Mouse (Mus musculus) liver, embryonic 12.5 days (tissue): ENCODE data around the gene Gm49355. TPM values are rescaled to one million over a fixed set of nuclear protein-coding genes. Genes with fewer than 3 reads are reported as not detected.

Experiments used
- ATAC-seq: fragments of 200-750 bp; cut with Nextera tagmentation; 2 replicates; pipeline ENCODE4 v1.8.0; 2017; ENCODE audit warnings: moderate number of reproducible peaks, mild to moderate bottlenecking, moderate library complexity
- H3K27ac ChIP-seq: fragments of 300-500 bp; sonication (generic); 2 replicates; pipeline ENCODE4 v1.5.1; 2016; ENCODE audit warnings: mild to moderate bottlenecking
- H3K27me3 ChIP-seq: fragments of 300-500 bp; sonication (generic); replicated peaks from 2 replicates; pipeline ENCODE4 v1.6.1; 2016; ENCODE audit warnings: mild to moderate bottlenecking, moderate library complexity
- H3K36me3 ChIP-seq: fragments of 300-500 bp; sonication (generic); 2 replicates; pipeline ENCODE4 v1.6.1; 2016; ENCODE audit warnings: mild to moderate bottlenecking, moderate library complexity
- H3K4me1 ChIP-seq: fragments of 300-500 bp; sonication (generic); 2 replicates; pipeline ENCODE4 v1.6.1; 2016
- H3K4me2 ChIP-seq: fragments of 300-500 bp; sonication (generic); 2 replicates; pipeline ENCODE4 v1.6.1; 2016; ENCODE audit warnings: mild to moderate bottlenecking, moderate library complexity
- H3K4me3 ChIP-seq: fragments of 300-500 bp; sonication (generic); 2 replicates; pipeline ENCODE4 v1.5.1; 2016; ENCODE audit warnings: mild to moderate bottlenecking, moderate library complexity
- H3K9ac ChIP-seq: fragments of 300-500 bp; sonication (generic); 2 replicates; pipeline ENCODE4 v1.6.1; 2016; ENCODE audit warnings: mild to moderate bottlenecking, moderate library complexity
- H3K9me3 ChIP-seq: fragments of 300-500 bp; sonication (generic); replicated peaks from 2 replicates; pipeline ENCODE4 v1.6.1; 2016; ENCODE audit warnings: mild to moderate bottlenecking, moderate library complexity
- WGBS: fragments of 180-500 bp; shearing (Covaris S2); methylation state at CpG from one replicate; pipeline ENCODE4 v1.1.7; 2016; ENCODE audit not compliant: insufficient replicate concordance; 5-methylcytosine and 5-hydroxymethylcytosine counted together
- polyA plus RNA-seq: library from polyadenylated mRNA; unstranded; fragments of >200 nt; fragmentation: Nextera tagmentation; extraction: Ambion mirVana; gene quantifications from 2 replicates; pipeline ENCODE4 v1.2.1, GENCODE M21; 2016

Gm49355 gene
- polyA plus RNA-seq, 1 experiment from 2014 or later = 0.08 TPM

- ATAC-seq = no peak
- 39% methylated on average over 7 of the region's 7 CpGs for WGBS
- no peaks in the 10 kb centered on the region for H3K36me3 ChIP-seq
- H3K27ac ChIP-seq = no peak overlapping the region
- no peaks in the 10 kb centered on the region for H3K9me3 ChIP-seq
- H3K27me3 ChIP-seq = peaks cover 58% of the 10 kb centered on the region
- H3K4me2 ChIP-seq = no peak overlapping the region
- H3K4me1 ChIP-seq = no peaks in the 10 kb centered on the region
- H3K9ac ChIP-seq = no peak overlapping the region
- no peak overlapping the region for H3K4me3 ChIP-seq
Observed at GRCm38 (mm10) chr14:12334925-12335324, 51.1 kb downstream of the Gm49355 start.

GRCm38 (mm10) chr14:12337421-12337997 is 53.7 kb downstream of the Gm49355 start:
- no peak overlapping the region for H3K9ac ChIP-seq
- no peaks in the 10 kb centered on the region for H3K9me3 ChIP-seq
- H3K27me3 ChIP-seq = peaks cover 84% of the 10 kb centered on the region
- WGBS = 8% methylated on average over 8 of the region's 8 CpGs
- H3K4me2 ChIP-seq = no peak overlapping the region
- H3K4me1 ChIP-seq = no peaks in the 10 kb centered on the region
- H3K27ac ChIP-seq = no peak overlapping the region
- no peak for ATAC-seq
- no peaks in the 10 kb centered on the region for H3K36me3 ChIP-seq
- no peak overlapping the region for H3K4me3 ChIP-seq

- Histone ChIP-seq H3K4me2 (no peak overlapping the region), H3K4me3 (no peak overlapping the region), H3K27me3 (peaks cover 91% of the 10 kb centered on the region), H3K9ac (no peak overlapping the region), H3K36me3 (no peaks in the 10 kb centered on the region), H3K27ac (no peak overlapping the region), H3K9me3 (no peaks in the 10 kb centered on the region), H3K4me1 (no peaks in the 10 kb centered on the region)
- no peak for ATAC-seq
- 3% methylated on average over 16 of the region's 16 CpGs for WGBS
Observed at GRCm38 (mm10) chr14:12337998-12338809, 54.4 kb downstream of the Gm49355 start.

- Histone ChIP-seq H3K4me1 (no peaks in the 10 kb centered on the region), H3K36me3 (no peaks in the 10 kb centered on the region), H3K4me3 (no peak overlapping the region), H3K9ac (no peak overlapping the region), H3K9me3 (no peaks in the 10 kb centered on the region), H3K27me3 (peaks cover 99% of the 10 kb centered on the region), H3K27ac (no peak overlapping the region), H3K4me2 (no peak overlapping the region)
- 4% methylated on average over 10 of the region's 10 CpGs for WGBS
- ATAC-seq = no peak
Observed at GRCm38 (mm10) chr14:12338811-12339565, 55.2 kb downstream of the Gm49355 start.

- Histone ChIP-seq H3K4me1 (no peaks in the 10 kb centered on the region), H3K9me3 (no peaks in the 10 kb centered on the region), H3K9ac (no peak overlapping the region), H3K27ac (no peak overlapping the region), H3K4me3 (no peak overlapping the region), H3K36me3 (no peaks in the 10 kb centered on the region), H3K27me3 (peaks cover 99% of the 10 kb centered on the region), H3K4me2 (no peak overlapping the region)
- no peak for ATAC-seq
- 5% methylated on average over 19 of the region's 19 CpGs for WGBS
Observed at GRCm38 (mm10) chr14:12340238-12341074, 56.7 kb downstream of the Gm49355 start.

- Histone ChIP-seq H3K27ac (no peak overlapping the region), H3K4me1 (no peaks in the 10 kb centered on the region), H3K36me3 (no peaks in the 10 kb centered on the region), H3K27me3 (peaks cover 99% of the 10 kb centered on the region), H3K9ac (no peak overlapping the region), H3K4me3 (no peak overlapping the region), H3K4me2 (no peak overlapping the region), H3K9me3 (no peaks in the 10 kb centered on the region)
- WGBS = 1% methylated on average over 42 of the region's 42 CpGs
- ATAC-seq = no peak
Observed at GRCm38 (mm10) chr14:12341075-12341788, 57.5 kb downstream of the Gm49355 start.

GRCm38 (mm10) chr14:12341789-12342457 is 58.1 kb downstream of the Gm49355 start:
- Histone ChIP-seq H3K36me3 (no peaks in the 10 kb centered on the region), H3K27me3 (peaks cover 99% of the 10 kb centered on the region), H3K4me1 (no peaks in the 10 kb centered on the region), H3K9me3 (no peaks in the 10 kb centered on the region), H3K9ac (no peak overlapping the region), H3K27ac (no peak overlapping the region), H3K4me3 (no peak overlapping the region), H3K4me2 (no peak overlapping the region)
- no peak for ATAC-seq
- whole genome bisulfite sequencing = 5% methylated on average over 24 of the region's 24 CpGs

- Histone ChIP-seq H3K9ac (no peak overlapping the region), H3K9me3 (no peaks in the 10 kb centered on the region), H3K36me3 (no peaks in the 10 kb centered on the region), H3K4me1 (no peaks in the 10 kb centered on the region), H3K4me2 (no peak overlapping the region), H3K4me3 (no peak overlapping the region), H3K27ac (no peak overlapping the region), H3K27me3 (peaks cover 99% of the 10 kb centered on the region)
- no peak for ATAC-seq
- WGBS = 3% methylated on average over 23 of the region's 23 CpGs
Observed at GRCm38 (mm10) chr14:12342458-12343131, 58.8 kb downstream of the Gm49355 start.

- Histone ChIP-seq H3K4me1 (no peaks in the 10 kb centered on the region), H3K9ac (no peak overlapping the region), H3K9me3 (no peaks in the 10 kb centered on the region), H3K4me3 (no peak overlapping the region), H3K36me3 (no peaks in the 10 kb centered on the region), H3K27me3 (peaks cover 99% of the 10 kb centered on the region), H3K27ac (no peak overlapping the region), H3K4me2 (no peak overlapping the region)
- WGBS = 5% methylated on average over 20 of the region's 20 CpGs
- ATAC-seq = no peak
Observed at GRCm38 (mm10) chr14:12343451-12343941, 59.7 kb downstream of the Gm49355 start.

GRCm38 (mm10) chr14:12344061-12344745 is 60.4 kb downstream of the Gm49355 start:
- no peak overlapping the region for H3K9ac ChIP-seq
- peaks cover 100% of the 10 kb centered on the region for H3K27me3 ChIP-seq
- 5% methylated on average over 24 of the region's 24 CpGs for WGBS
- no peak overlapping the region for H3K27ac ChIP-seq
- no peak overlapping the region for H3K4me2 ChIP-seq
- no peak overlapping the region for H3K4me3 ChIP-seq
- no peaks in the 10 kb centered on the region for H3K36me3 ChIP-seq
- H3K4me1 ChIP-seq = no peaks in the 10 kb centered on the region
- ATAC-seq = no peak
- no peaks in the 10 kb centered on the region for H3K9me3 ChIP-seq
